Mouse (Mus musculus) cortical plate, adult 2 months (tissue): ENCODE results near the gene Slc45a1. TPM values are rescaled to one million over a fixed set of nuclear protein-coding genes. Genes with fewer than 3 reads are reported as not detected.

Experiments
- H3K27ac ChIP-seq: fragments of 200-500 bp; 2 replicates; pipeline ENCODE4 v1.5.1; 2012; ENCODE audit warnings: low read length, control low read depth, inconsistent platforms; ENCODE audit not compliant: insufficient read depth
- H3K4me1 ChIP-seq: fragments of 200-500 bp; 2 replicates; pipeline ENCODE4 v1.6.1; 2011; ENCODE audit warnings: low read length; ENCODE audit not compliant: control insufficient read depth, insufficient read depth
- H3K4me3 ChIP-seq: fragments of 200-500 bp; 2 replicates; pipeline ENCODE4 v1.5.1; 2011; ENCODE audit warnings: mild to moderate bottlenecking, low read length, control low read depth; ENCODE audit not compliant: insufficient read depth
- CTCF ChIP-seq: fragments of 200-500 bp; IDR thresholded peaks from 2 replicates; pipeline ENCODE4 v1.5.1; 2011; ENCODE audit warnings: mild to moderate bottlenecking, control low read depth, low read length; ENCODE audit not compliant: insufficient read depth; ENCODE audit errors: extremely low read depth
- POLR2A ChIP-seq: fragments of 200-500 bp; IDR thresholded peaks from 2 replicates; pipeline ENCODE4 v1.6.1; 2011; ENCODE audit warnings: mild to moderate bottlenecking, low read length, control low read depth; ENCODE audit not compliant: insufficient read depth; ENCODE audit errors: extremely low read depth
- polyA plus RNA-seq: library from polyadenylated mRNA; depleted of rRNA; stranded (reverse); fragments of >200 nt; gene quantifications from 2 replicates; pipeline ENCODE4 v1.2.3, GENCODE M21; 2012

Slc45a1 gene
- polyA plus RNA-seq, 1 experiment: 41.8 TPM

- Histone ChIP-seq H3K4me1 (peaks cover 10% of the 10 kb centered on the region), H3K4me3 (no peak overlapping the region), H3K27ac (no peak overlapping the region)
- TF ChIP-seq CTCF: no peak
- no peak for TF ChIP-seq POLR2A
Observed at GRCm38 (mm10) chr4:150593473-150594217, 58.3 kb downstream of the Slc45a1 start.

- no peak for TF ChIP-seq POLR2A
- TF ChIP-seq CTCF: no peak
- Histone ChIP-seq H3K4me1 (peaks cover 16% of the 10 kb centered on the region), H3K27ac (no peak overlapping the region), H3K4me3 (no peak overlapping the region)
Observed at GRCm38 (mm10) chr4:150592087-150592486, 59.9 kb downstream of the Slc45a1 start.

DNA sequence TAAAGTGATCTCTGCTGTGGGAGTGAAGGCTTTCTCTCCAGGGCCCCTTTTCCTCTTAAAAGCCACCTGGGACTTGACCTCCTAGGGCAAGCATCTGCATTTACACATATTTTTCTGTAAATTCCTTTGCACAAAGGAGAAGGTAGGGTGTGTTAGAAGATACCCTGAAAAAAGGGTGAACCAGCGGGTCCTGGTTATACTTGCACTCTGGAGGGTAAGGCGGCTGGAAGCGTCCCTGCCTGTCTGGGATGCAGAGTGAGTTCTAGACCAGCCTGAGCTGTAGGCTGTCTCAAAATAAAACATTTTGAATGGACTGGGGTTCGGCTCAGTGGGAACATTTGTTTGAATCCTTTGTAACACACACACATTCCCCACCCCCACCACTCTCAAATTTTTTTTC is 60.4 kb downstream of the Slc45a1 start:
- TF ChIP-seq CTCF: no peak
- Histone ChIP-seq H3K27ac (no peak overlapping the region), H3K4me1 (peaks cover 19% of the 10 kb centered on the region), H3K4me3 (no peak overlapping the region)

DNA sequence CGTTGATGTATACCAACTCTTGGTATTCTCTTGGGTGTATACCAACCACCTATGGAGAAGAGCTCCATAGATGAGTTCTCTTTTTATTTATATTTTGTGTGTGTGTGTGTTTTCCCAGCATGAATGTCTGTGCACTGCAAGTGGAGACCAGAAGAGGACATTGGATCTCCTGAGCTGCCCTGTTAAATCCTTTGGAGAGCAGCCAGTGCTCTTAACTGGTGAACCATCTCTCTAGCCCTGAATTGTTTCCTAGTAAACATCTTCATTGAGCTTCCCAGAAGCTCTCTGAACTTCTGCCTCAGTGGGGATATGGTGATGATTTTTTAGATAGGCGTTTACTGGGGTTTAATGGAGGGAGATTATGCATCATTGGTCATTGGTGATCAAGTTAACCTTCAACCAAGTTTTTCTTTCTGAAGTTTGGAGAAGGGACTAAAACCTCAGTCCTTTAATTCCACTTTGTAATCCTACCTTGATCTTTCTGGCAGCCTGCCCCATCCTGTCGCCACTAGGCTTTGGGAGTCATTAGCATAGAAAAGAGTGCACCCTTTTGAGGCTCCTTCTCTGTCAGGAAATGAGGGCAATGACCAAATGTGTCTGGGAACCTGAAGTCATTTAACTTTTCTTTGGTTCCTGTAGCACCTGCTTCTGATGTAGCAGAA is 61.2 kb downstream of the Slc45a1 start:
- H3K27ac ChIP-seq: no peak overlapping the region
- peaks cover 18% of the 10 kb centered on the region for H3K4me1 ChIP-seq
- TF ChIP-seq CTCF (no peak), POLR2A (no peak)
- H3K4me3 ChIP-seq: no peak overlapping the region

DNA sequence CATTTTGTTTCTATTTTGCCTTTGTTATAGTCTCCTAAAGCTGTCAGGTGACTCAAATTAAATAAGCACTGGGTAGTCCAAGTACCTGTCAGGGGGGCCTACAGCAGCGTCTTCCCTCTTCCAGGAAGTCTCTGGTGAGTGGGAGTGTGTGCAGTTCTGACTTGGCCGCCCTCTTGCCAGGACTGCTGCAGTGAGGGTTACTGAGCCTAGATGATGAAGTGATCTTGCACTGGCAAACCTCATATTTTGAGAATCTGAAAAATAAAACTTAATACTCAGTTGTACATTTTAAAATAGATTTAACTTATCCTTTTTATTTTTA is 63.7 kb downstream of the Slc45a1 start:
- Histone ChIP-seq H3K27ac (no peak overlapping the region), H3K4me3 (no peak overlapping the region), H3K4me1 (peaks cover 27% of the 10 kb centered on the region)
- no peak for TF ChIP-seq CTCF
- no peak for TF ChIP-seq POLR2A

DNA sequence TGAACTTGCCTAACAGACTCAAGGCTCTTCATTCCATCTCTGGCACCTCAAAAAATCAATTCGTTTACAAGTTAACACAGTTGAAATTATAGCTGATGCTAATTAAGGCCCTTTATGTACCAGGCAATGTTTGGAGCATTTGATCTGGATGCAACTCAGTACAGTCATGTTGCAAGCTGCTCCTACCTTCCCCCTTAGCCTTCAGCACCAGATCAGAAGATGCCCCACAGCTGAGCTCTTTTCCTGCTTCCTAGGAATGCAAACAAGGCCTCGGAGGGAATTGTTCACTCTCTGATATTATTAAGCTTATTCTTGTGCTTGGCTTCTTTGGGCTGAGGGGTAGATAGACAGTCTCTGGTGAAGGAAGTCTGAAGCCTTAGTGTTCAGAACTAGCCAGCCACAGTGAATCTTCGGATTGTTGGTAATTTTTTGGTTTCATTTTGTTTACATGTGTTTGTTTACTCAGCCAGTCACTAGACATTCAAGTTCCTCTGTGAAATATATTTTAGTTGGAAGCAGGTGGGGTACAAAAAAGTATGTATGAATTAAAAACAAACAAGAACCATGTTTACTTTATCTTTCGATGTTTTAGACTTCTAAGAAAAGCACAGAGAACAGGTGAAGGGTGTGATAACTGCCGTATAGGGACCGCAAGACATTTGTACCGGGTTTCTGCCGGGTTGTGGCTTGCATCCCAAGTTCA is 64.2 kb downstream of the Slc45a1 start:
- H3K27ac ChIP-seq: peak overlapping the region; percentile 21; the same call in 1 of the 2 replicates
- TF ChIP-seq CTCF (no peak), POLR2A (no peak)

DNA sequence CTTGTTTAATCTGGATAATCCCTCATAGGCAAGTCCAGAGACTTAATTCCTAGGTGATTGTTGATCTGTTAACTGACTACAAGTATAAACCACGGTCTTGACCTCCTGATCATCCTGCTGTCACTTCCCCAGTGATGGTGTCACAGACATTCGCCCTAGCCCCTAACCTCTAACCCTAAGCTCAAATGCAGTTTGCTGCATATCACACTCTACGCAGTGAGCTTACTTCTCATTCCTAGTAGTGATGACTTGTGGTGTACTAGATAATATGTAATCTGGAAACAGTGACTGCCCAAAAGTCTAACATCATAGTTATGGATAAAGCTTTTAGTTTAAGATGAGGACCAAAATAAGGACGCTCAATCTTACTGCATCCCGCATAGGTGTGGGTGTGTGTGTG is 65.7 kb downstream of the Slc45a1 start:
- Histone ChIP-seq H3K4me3 (no peak overlapping the region), H3K4me1 (peaks cover 34% of the 10 kb centered on the region), H3K27ac (no peak overlapping the region)
- no peak for TF ChIP-seq CTCF
- no peak for TF ChIP-seq POLR2A

More for the DNA sequence above, 64.2 kb downstream of the Slc45a1 start:
- Histone ChIP-seq H3K4me3 (no peak overlapping the region), H3K4me1 (peaks cover 29% of the 10 kb centered on the region)

- TF ChIP-seq POLR2A (no peak), CTCF (no peak)
- H3K4me1 ChIP-seq: peaks cover 34% of the 10 kb centered on the region
Observed at GRCm38 (mm10) chr4:150585800-150586199, 66.2 kb downstream of the Slc45a1 start.

GRCm38 (mm10) chr4:150583777-150584135 is 68.2 kb downstream of the Slc45a1 start:
- H3K27ac ChIP-seq: peak overlapping the region; percentile 82
- peaks cover 34% of the 10 kb centered on the region for H3K4me1 ChIP-seq
- TF ChIP-seq POLR2A (no peak), CTCF (no peak)
- H3K4me3 ChIP-seq: no peak overlapping the region

More at GRCm38 (mm10) chr4:150585800-150586199, 66.2 kb downstream of the Slc45a1 start:
- H3K27ac ChIP-seq: no peak overlapping the region
- no peak overlapping the region for H3K4me3 ChIP-seq
